Mouse (Mus musculus): ENCODE data around the gene Zfp748.

GRCm38 (mm10) chr13:67500084-67500719 lies 53.4 kb downstream of the Zfp748 start, which contains the start of gene Zfp58:
- TF ChIP-seq CTCF (IDR thresholded peaks at IDR 0.05; ENCODE audit: borderline replicate concordance, insufficient read depth, low read depth, low read length) (no peak), POLR2A (IDR thresholded peaks at IDR 0.05; ENCODE audit: borderline replicate concordance, insufficient read depth, low read length) (peak; percentile 34; the same call in 1 of the 2 replicates)

Measured in cerebellum, adult 2 months (tissue).